Mouse (Mus musculus) lung, postnatal 14 days (tissue): ENCODE measurements at regions not wholly inside any gene's neighbourhood (a gene's known extent, or its start where the extent isn't known, plus 50 kb on each side); places are given as distances from the start of the nearest gene placed in this dataset.

Experiments
- DNase-seq: peaks from one replicate; pipeline ENCODE4 v3.0.0; 2021

- DNase-seq, result no peak
Observed at GRCm38 (mm10) chr1:154086145-154086544, 114.8 kb upstream of the Zfp648 start.

GRCm38 (mm10) chr1:154089815-154090214 is 111.2 kb upstream of the Zfp648 start:
- DNase-seq, result no peak

GRCm38 (mm10) chr1:154090521-154091490 is 110.2 kb upstream of the Zfp648 start:
- no peak for DNase-seq

GRCm38 (mm10) chr1:154093549-154093948 is 107.4 kb upstream of the Zfp648 start:
- no peak for DNase-seq

GRCm38 (mm10) chr1:154094357-154094756 is 106.6 kb upstream of the Zfp648 start:
- no peak for DNase-seq

- DNase-seq, result no peak
Observed at GRCm38 (mm10) chr1:154096113-154096512, 104.9 kb upstream of the Zfp648 start.

GRCm38 (mm10) chr1:154096911-154097310 is 104.1 kb upstream of the Zfp648 start:
- no peak for DNase-seq

- DNase-seq, result peak; percentile 62
Observed at GRCm38 (mm10) chr1:154097656-154098055, 103.3 kb upstream of the Zfp648 start.

GRCm38 (mm10) chr1:154100556-154100955 is 100.4 kb upstream of the Zfp648 start:
- no peak for DNase-seq

- DNase-seq, result no peak
Observed at GRCm38 (mm10) chr1:154101433-154101832, 99.6 kb upstream of the Zfp648 start.

GRCm38 (mm10) chr1:154102191-154102590 is 98.8 kb upstream of the Zfp648 start:
- no peak for DNase-seq

- peak; percentile 78 for DNase-seq
Observed at GRCm38 (mm10) chr1:154102871-154103596, 98.0 kb upstream of the Zfp648 start.

GRCm38 (mm10) chr1:154103597-154103923 is 97.4 kb upstream of the Zfp648 start:
- no peak for DNase-seq

- no peak for DNase-seq
Observed at GRCm38 (mm10) chr1:154104006-154104600, 96.9 kb upstream of the Zfp648 start.

GRCm38 (mm10) chr1:154104779-154105178 is 96.2 kb upstream of the Zfp648 start:
- no peak for DNase-seq

- peak; percentile 49 for DNase-seq
Observed at GRCm38 (mm10) chr1:154112500-154112899, 88.5 kb upstream of the Zfp648 start.

- DNase-seq, result no peak
Observed at GRCm38 (mm10) chr1:154113291-154114050, 87.5 kb upstream of the Zfp648 start.

GRCm38 (mm10) chr1:154116188-154116710 is 84.7 kb upstream of the Zfp648 start:
- no peak for DNase-seq

GRCm38 (mm10) chr1:154117346-154117687 is 83.7 kb upstream of the Zfp648 start:
- DNase-seq, result peak; percentile 35

- peak; percentile 71 for DNase-seq
Observed at GRCm38 (mm10) chr1:154117688-154118373, 83.2 kb upstream of the Zfp648 start.

- DNase-seq, result peak; percentile 88
Observed at GRCm38 (mm10) chr1:154118374-154119004, 82.5 kb upstream of the Zfp648 start.

- DNase-seq, result no peak
Observed at GRCm38 (mm10) chr1:154119611-154120010, 81.4 kb upstream of the Zfp648 start.
